Mouse (Mus musculus) left cerebral cortex, postnatal 36 days (tissue): ENCODE results near the gene Lig3. TPM values are rescaled to one million over a fixed set of nuclear protein-coding genes. Genes with fewer than 3 reads are reported as not detected.
"Not testable (repeated sequence)": the region's sequence is repeated elsewhere in the genome, so short reads cannot be mapped to it uniquely, and the experiment has no call there.

Experiments used
- DNase-seq, 2 experiments: peaks; one replicate each; pipeline ENCODE4 v3.0.0; 2021 to 2022; ENCODE audit warnings: low spot score in 2 of 2, mixed read lengths in 1 of 2
- intact Hi-C: fragments of 180-260 bp; cut with DNase I; formaldehyde crosslinking; loops from one replicate; pipeline ENCODE4 v1.15.1; 2025
- total RNA-seq, 2 experiments: library from RNA; stranded (reverse); gene quantifications; 2 replicates each; pipeline ENCODE4 v1.2.3; 2021

The Lig3 gene
- total RNA-seq, 2 experiments from 2014 or later = 18.6 to 24.9 TPM

- intact Hi-C loops = no loop called here
- DNase-seq = no peak
Observed at GRCm38 (mm10) chr11:82820788-82821456, 40.0 kb downstream of the Lig3 start.

GRCm38 (mm10) chr11:82826818-82827217, 45.9 kb downstream of the Lig3 start:
- intact Hi-C loops = no loop called here
- DNase-seq = no peak

- intact Hi-C loops = no loop called here
- DNase-seq = no peak
Observed at GRCm38 (mm10) chr11:82831008-82831893, 50.3 kb downstream of the Lig3 start.

- DNase-seq, intact Hi-C loops: not testable (repeated sequence)
Observed at GRCm38 (mm10) chr11:82832402-82832801, 51.5 kb downstream of the Lig3 start.

- DNase-seq = no peak
- intact Hi-C loops = no loop called here
Observed at GRCm38 (mm10) chr11:82833929-82834328, 53.0 kb downstream of the Lig3 start.

GRCm38 (mm10) chr11:82834359-82834758, 53.5 kb downstream of the Lig3 start:
- intact Hi-C loops = not testable (repeated sequence)

GRCm38 (mm10) chr11:82835616-82836432, 54.9 kb downstream of the Lig3 start:
- intact Hi-C loops = no loop called here
- DNase-seq = no peak

More at GRCm38 (mm10) chr11:82834359-82834758, 53.5 kb downstream of the Lig3 start:
- not testable (repeated sequence) for DNase-seq

- intact Hi-C loops = no loop called here
- no peak for DNase-seq
Observed at GRCm38 (mm10) chr11:82837192-82837591, 56.3 kb downstream of the Lig3 start.

- intact Hi-C loops = no loop called here
- no peak for DNase-seq
Observed at GRCm38 (mm10) chr11:82837848-82838247, 56.9 kb downstream of the Lig3 start.

GRCm38 (mm10) chr11:82838511-82838910, 57.6 kb downstream of the Lig3 start:
- no peak for DNase-seq

GRCm38 (mm10) chr11:82844771-82845414, 64.0 kb downstream of the Lig3 start:
- DNase-seq = no peak
- intact Hi-C loops = no loop called here

More at GRCm38 (mm10) chr11:82838511-82838910, 57.6 kb downstream of the Lig3 start:
- intact Hi-C loops = no loop called here

GRCm38 (mm10) chr11:82845415-82846078, 64.6 kb downstream of the Lig3 start:
- intact Hi-C loops = no loop called here
- peak; percentile 29 to 34 for DNase-seq

GRCm38 (mm10) chr11:82846079-82846436, 65.2 kb downstream of the Lig3 start:
- no peak for DNase-seq
- intact Hi-C loops = no loop called here

GRCm38 (mm10) chr11:82846938-82847337, 66.0 kb downstream of the Lig3 start:
- intact Hi-C loops = no loop called here
- DNase-seq = no peak

GRCm38 (mm10) chr11:82847571-82848000, 66.7 kb downstream of the Lig3 start:
- intact Hi-C loops = no loop called here
- no peak for DNase-seq

- intact Hi-C loops = no loop called here
- DNase-seq = no peak
Observed at GRCm38 (mm10) chr11:82850259-82850658, 69.4 kb downstream of the Lig3 start.

GRCm38 (mm10) chr11:82852115-82852514, 71.2 kb downstream of the Lig3 start:
- DNase-seq = no peak
- intact Hi-C loops = no loop called here

GRCm38 (mm10) chr11:82852540-82852939, 71.6 kb downstream of the Lig3 start:
- DNase-seq = no peak
- intact Hi-C loops = no loop called here

GRCm38 (mm10) chr11:82852958-82853357, 72.0 kb downstream of the Lig3 start:
- intact Hi-C loops = no loop called here
- no peak for DNase-seq
